Mouse (Mus musculus): ENCODE measurements around the gene Lsmem1. TPM values are rescaled to one million over a fixed set of nuclear protein-coding genes. Genes with fewer than 3 reads are reported as not detected.

Gene Lsmem1
- polyA plus RNA-seq, 1 experiment from 2014 or later, result not detected

- H3K27me3 ChIP-seq (replicated peaks; ENCODE audit: control insufficient read depth, insufficient read depth, low read length), result no peaks in the 10 kb centered on the region
- no peak overlapping the region for H3K9ac ChIP-seq (replicated peaks; ENCODE audit: low read depth, low read length)
- no peak for ATAC-seq
- peaks cover 15% of the 10 kb centered on the region for H3K36me3 ChIP-seq (ENCODE audit: control insufficient read depth, insufficient read depth)
- H3K9me3 ChIP-seq (ENCODE audit: control insufficient read depth, low read length), result no peaks in the 10 kb centered on the region
- H3K27ac ChIP-seq (ENCODE audit: low read length), result no peak overlapping the region
- peaks cover 16% of the 10 kb centered on the region for H3K4me1 ChIP-seq (replicated peaks; ENCODE audit: control insufficient read depth, insufficient read depth, low read length)
- WGBS, result 59% methylated on average over 2 of the region's 2 CpGs
- no peak overlapping the region for H3K4me2 ChIP-seq (ENCODE audit: low read length)
- no peak overlapping the region for H3K4me3 ChIP-seq (replicated peaks; ENCODE audit: low read length)
Measured at GRCm38 (mm10) chr12:40218430-40218945, 19.2 kb upstream of the Lsmem1 start.

- no peak overlapping the region for H3K4me3 ChIP-seq (replicated peaks; ENCODE audit: low read length)
- no peaks in the 10 kb centered on the region for H3K9me3 ChIP-seq (ENCODE audit: control insufficient read depth, low read length)
- no peaks in the 10 kb centered on the region for H3K27me3 ChIP-seq (replicated peaks; ENCODE audit: control insufficient read depth, insufficient read depth, low read length)
- WGBS, result 85% methylated on average over 2 of the region's 2 CpGs
- no peak for ATAC-seq
- H3K4me2 ChIP-seq (ENCODE audit: low read length), result no peak overlapping the region
- H3K9ac ChIP-seq (replicated peaks; ENCODE audit: low read depth, low read length), result no peak overlapping the region
- H3K36me3 ChIP-seq (ENCODE audit: control insufficient read depth, insufficient read depth), result peaks cover 21% of the 10 kb centered on the region
- H3K27ac ChIP-seq (ENCODE audit: low read length), result no peak overlapping the region
- peaks cover 15% of the 10 kb centered on the region for H3K4me1 ChIP-seq (replicated peaks; ENCODE audit: control insufficient read depth, insufficient read depth, low read length)
Measured at GRCm38 (mm10) chr12:40217776-40218175, 18.5 kb upstream of the Lsmem1 start.

GRCm38 (mm10) chr12:40214888-40215876 lies 15.9 kb upstream of the Lsmem1 start:
- Histone ChIP-seq H3K36me3 (ENCODE audit: control insufficient read depth, insufficient read depth) (peaks cover 38% of the 10 kb centered on the region), H3K4me3 (replicated peaks; ENCODE audit: low read length) (no peak overlapping the region), H3K27ac (ENCODE audit: low read length) (no peak overlapping the region), H3K9ac (replicated peaks; ENCODE audit: low read depth, low read length) (no peak overlapping the region), H3K9me3 (ENCODE audit: control insufficient read depth, low read length) (no peaks in the 10 kb centered on the region), H3K4me1 (replicated peaks; ENCODE audit: control insufficient read depth, insufficient read depth, low read length) (peaks cover 4% of the 10 kb centered on the region), H3K4me2 (ENCODE audit: low read length) (no peak overlapping the region), H3K27me3 (replicated peaks; ENCODE audit: control insufficient read depth, insufficient read depth, low read length) (no peaks in the 10 kb centered on the region)
- 92% methylated on average over 15 of the region's 15 CpGs for WGBS
- ATAC-seq, result no peak

- Histone ChIP-seq H3K36me3 (ENCODE audit: control insufficient read depth, insufficient read depth) (peaks cover 46% of the 10 kb centered on the region), H3K27me3 (replicated peaks; ENCODE audit: control insufficient read depth, insufficient read depth, low read length) (no peaks in the 10 kb centered on the region), H3K9ac (replicated peaks; ENCODE audit: low read depth, low read length) (no peak overlapping the region), H3K4me1 (replicated peaks; ENCODE audit: control insufficient read depth, insufficient read depth, low read length) (no peaks in the 10 kb centered on the region), H3K4me2 (ENCODE audit: low read length) (no peak overlapping the region), H3K9me3 (ENCODE audit: control insufficient read depth, low read length) (no peaks in the 10 kb centered on the region), H3K27ac (ENCODE audit: low read length) (no peak overlapping the region), H3K4me3 (replicated peaks; ENCODE audit: low read length) (no peak overlapping the region)
- ATAC-seq, result no peak
- WGBS, result 82% methylated on average over 3 of the region's 3 CpGs
Measured at GRCm38 (mm10) chr12:40209049-40209448, 9.8 kb upstream of the Lsmem1 start.

- H3K4me3 ChIP-seq (replicated peaks; ENCODE audit: low read length), result no peak overlapping the region
- no peaks in the 10 kb centered on the region for H3K9me3 ChIP-seq (ENCODE audit: control insufficient read depth, low read length)
- ATAC-seq, result no peak
- H3K27ac ChIP-seq (ENCODE audit: low read length), result no peak overlapping the region
- no peaks in the 10 kb centered on the region for H3K4me1 ChIP-seq (replicated peaks; ENCODE audit: control insufficient read depth, insufficient read depth, low read length)
- whole genome bisulfite sequencing, result 96% methylated on average over 4 of the region's 4 CpGs
- peaks cover 42% of the 10 kb centered on the region for H3K36me3 ChIP-seq (ENCODE audit: control insufficient read depth, insufficient read depth)
- no peak overlapping the region for H3K9ac ChIP-seq (replicated peaks; ENCODE audit: low read depth, low read length)
- H3K4me2 ChIP-seq (ENCODE audit: low read length), result no peak overlapping the region
- H3K27me3 ChIP-seq (replicated peaks; ENCODE audit: control insufficient read depth, insufficient read depth, low read length), result no peaks in the 10 kb centered on the region
Measured at GRCm38 (mm10) chr12:40207909-40208308, 8.6 kb upstream of the Lsmem1 start.

- peaks cover 22% of the 10 kb centered on the region for H3K36me3 ChIP-seq (ENCODE audit: control insufficient read depth, insufficient read depth)
- H3K4me3 ChIP-seq (replicated peaks; ENCODE audit: low read length), result no peak overlapping the region
- no peaks in the 10 kb centered on the region for H3K9me3 ChIP-seq (ENCODE audit: control insufficient read depth, low read length)
- H3K4me2 ChIP-seq (ENCODE audit: low read length), result no peak overlapping the region
- no peak overlapping the region for H3K9ac ChIP-seq (replicated peaks; ENCODE audit: low read depth, low read length)
- H3K4me1 ChIP-seq (replicated peaks; ENCODE audit: control insufficient read depth, insufficient read depth, low read length), result no peaks in the 10 kb centered on the region; the same call in 1 of the 2 replicates
- H3K27me3 ChIP-seq (replicated peaks; ENCODE audit: control insufficient read depth, insufficient read depth, low read length), result no peaks in the 10 kb centered on the region
- H3K27ac ChIP-seq (ENCODE audit: low read length), result no peak overlapping the region
- 92% methylated on average over 7 of the region's 7 CpGs for WGBS
- no peak for ATAC-seq
Measured at GRCm38 (mm10) chr12:40202161-40203035, 3.1 kb upstream of the Lsmem1 start.

GRCm38 (mm10) chr12:40200484-40201235 lies 1.4 kb upstream of the Lsmem1 start:
- Histone ChIP-seq H3K27ac (ENCODE audit: low read length) (no peak overlapping the region), H3K4me3 (replicated peaks; ENCODE audit: low read length) (no peak overlapping the region), H3K4me2 (ENCODE audit: low read length) (no peak overlapping the region), H3K9me3 (ENCODE audit: control insufficient read depth, low read length) (no peaks in the 10 kb centered on the region), H3K27me3 (replicated peaks; ENCODE audit: control insufficient read depth, insufficient read depth, low read length) (no peaks in the 10 kb centered on the region), H3K9ac (replicated peaks; ENCODE audit: low read depth, low read length) (no peak overlapping the region), H3K4me1 (replicated peaks; ENCODE audit: control insufficient read depth, insufficient read depth, low read length) (no peaks in the 10 kb centered on the region; the same call in 1 of the 2 replicates), H3K36me3 (ENCODE audit: control insufficient read depth, insufficient read depth) (peaks cover 14% of the 10 kb centered on the region)
- WGBS, result 83% methylated on average over 6 of the region's 6 CpGs
- ATAC-seq, result no peak

- Histone ChIP-seq H3K27ac (ENCODE audit: low read length) (no peak overlapping the region), H3K4me2 (ENCODE audit: low read length) (no peak overlapping the region), H3K9me3 (ENCODE audit: control insufficient read depth, low read length) (no peaks in the 10 kb centered on the region), H3K36me3 (ENCODE audit: control insufficient read depth, insufficient read depth) (peaks cover 11% of the 10 kb centered on the region), H3K27me3 (replicated peaks; ENCODE audit: control insufficient read depth, insufficient read depth, low read length) (no peaks in the 10 kb centered on the region), H3K9ac (replicated peaks; ENCODE audit: low read depth, low read length) (no peak overlapping the region), H3K4me3 (replicated peaks; ENCODE audit: low read length) (no peak overlapping the region), H3K4me1 (replicated peaks; ENCODE audit: control insufficient read depth, insufficient read depth, low read length) (no peaks in the 10 kb centered on the region; the same call in 1 of the 2 replicates)
- ATAC-seq, result peak; percentile 31; the same call in 1 of the 2 replicates
- 47% methylated on average over 7 of the region's 7 CpGs for WGBS
Measured at GRCm38 (mm10) chr12:40199795-40200402, 609 bp upstream of the Lsmem1 start.
